Mouse (Mus musculus): ENCODE data around the gene Ebf3.

Gene Ebf3

DNA sequence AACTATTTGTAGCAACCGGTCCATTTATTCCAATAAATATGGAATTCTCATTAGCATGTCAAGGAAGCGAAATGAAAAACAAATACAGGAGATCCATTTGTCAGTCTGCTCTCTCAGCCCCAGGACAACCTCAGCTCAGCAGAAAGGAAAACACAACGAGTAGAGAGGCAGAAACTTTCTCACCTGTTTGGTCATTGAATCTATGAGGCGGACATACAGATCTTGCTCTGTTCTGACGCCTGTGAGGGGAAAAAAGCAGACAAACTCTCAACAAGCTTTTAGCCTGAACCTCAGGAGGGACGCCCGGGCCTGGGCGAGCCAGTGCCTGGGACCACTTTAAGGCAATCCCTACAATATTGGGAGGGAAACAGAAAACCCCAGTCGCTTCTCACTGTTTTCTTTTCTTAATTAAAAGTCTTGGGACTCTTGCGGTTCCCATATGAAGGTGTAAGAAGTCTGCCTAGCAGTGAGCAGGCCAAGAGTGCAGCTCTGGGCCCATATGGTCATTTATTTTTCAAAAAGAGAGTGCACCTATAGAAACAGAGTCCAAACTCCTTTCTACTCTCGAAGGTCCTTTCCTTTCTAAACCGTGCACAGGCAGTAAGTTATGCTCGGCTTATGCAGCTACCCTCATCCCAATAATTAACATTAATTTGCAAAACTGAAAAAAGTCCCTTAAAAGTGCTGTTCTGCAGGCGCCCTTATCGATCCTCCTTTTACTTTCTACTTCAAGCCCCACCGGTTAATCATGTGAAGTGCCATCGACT, 1.9 kb downstream of the Ebf3 start:
- no peak for DNase-seq (ENCODE audit: low read depth, low spot score)

DNA sequence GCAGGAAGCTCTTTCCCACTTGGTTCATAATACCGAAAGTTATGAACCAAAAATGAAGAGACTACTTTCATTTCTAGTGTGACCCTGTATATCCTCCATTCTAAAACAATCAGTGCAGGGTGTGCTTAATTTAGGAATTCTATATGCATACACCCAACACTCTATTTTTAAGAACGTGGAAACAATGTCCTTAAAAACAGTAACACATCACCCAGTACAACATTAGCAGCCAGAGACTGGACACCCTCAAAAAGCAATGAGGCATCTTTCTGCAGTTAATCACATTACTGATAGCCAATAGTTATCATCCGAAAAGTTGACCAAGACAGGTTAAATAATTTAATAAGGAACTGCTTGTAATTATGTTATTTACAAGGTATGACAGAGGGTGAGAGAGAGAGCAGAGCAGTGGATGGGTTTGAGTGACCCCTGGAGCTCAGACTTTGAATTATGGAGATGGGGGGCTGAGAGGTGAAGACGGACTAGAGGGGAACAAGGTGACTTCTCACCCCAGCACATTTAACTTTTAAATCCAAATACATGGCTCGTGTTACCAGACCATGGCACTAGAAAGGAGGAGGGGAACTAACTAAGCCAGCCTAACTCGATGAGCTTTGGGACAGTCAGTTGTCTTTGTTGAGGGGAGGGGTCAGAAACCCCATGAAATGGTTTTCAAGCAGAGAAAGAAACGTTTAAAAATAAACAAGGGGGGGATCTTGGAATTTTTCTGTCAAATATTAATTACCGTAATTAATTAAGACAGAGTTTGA, 2.7 kb downstream of the Ebf3 start:
- no peak for DNase-seq (ENCODE audit: low read depth, low spot score)

DNA sequence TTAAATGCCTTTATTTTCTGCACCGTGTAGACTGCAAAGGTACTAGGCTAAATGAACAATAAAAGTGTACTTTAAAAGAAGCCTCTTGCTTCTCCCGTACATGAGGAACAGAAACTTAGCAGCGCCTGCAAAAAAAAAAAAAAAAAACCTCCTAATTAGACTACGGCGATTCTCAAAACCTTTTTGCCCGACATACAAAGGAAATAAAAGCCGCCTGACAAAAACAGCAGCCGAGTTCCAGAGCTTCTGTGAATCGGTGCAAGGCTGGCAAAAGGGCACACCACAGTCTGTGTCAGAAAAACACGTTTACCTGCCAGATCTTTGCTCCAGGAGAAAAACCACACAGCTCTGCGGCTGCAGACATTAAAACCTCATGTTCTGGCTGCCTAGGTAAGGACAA, 3.4 kb downstream of the Ebf3 start:
- DNase-seq (ENCODE audit: low read depth, low spot score), result no peak

DNA sequence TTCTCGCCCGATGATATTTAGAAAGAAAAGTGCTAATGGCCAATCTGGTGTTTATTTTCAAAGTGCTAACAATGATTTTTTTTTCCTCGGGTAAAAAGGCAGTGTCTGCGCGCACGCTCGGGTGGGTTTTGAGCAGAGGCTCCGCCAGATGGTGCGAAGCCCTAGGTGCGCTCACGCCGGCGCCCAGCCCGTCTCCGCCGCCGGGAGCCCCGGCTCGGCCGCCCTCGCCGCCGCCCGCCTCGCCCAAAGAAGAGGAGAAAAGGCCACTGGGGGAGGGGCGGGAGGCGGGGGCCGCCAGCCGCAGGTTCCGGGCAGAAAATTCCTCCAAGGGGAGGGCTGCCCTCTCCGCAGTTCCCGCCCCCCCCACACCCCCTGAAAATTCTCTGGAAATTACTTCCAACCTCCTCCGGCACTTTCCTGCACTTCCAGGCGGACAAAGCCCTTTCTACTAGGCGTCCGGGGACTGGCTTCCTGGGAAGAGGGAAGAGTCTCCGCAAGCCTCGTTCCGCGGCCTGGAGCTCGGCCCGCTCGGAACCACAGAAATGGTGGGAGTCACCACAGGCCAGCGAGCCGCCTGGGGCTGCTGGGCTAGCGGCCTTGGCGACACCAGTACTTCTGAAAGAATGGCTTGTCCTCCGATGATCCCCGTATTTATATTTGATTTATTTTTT, 4.0 kb downstream of the Ebf3 start:
- no peak for DNase-seq (ENCODE audit: low read depth, low spot score)

DNA sequence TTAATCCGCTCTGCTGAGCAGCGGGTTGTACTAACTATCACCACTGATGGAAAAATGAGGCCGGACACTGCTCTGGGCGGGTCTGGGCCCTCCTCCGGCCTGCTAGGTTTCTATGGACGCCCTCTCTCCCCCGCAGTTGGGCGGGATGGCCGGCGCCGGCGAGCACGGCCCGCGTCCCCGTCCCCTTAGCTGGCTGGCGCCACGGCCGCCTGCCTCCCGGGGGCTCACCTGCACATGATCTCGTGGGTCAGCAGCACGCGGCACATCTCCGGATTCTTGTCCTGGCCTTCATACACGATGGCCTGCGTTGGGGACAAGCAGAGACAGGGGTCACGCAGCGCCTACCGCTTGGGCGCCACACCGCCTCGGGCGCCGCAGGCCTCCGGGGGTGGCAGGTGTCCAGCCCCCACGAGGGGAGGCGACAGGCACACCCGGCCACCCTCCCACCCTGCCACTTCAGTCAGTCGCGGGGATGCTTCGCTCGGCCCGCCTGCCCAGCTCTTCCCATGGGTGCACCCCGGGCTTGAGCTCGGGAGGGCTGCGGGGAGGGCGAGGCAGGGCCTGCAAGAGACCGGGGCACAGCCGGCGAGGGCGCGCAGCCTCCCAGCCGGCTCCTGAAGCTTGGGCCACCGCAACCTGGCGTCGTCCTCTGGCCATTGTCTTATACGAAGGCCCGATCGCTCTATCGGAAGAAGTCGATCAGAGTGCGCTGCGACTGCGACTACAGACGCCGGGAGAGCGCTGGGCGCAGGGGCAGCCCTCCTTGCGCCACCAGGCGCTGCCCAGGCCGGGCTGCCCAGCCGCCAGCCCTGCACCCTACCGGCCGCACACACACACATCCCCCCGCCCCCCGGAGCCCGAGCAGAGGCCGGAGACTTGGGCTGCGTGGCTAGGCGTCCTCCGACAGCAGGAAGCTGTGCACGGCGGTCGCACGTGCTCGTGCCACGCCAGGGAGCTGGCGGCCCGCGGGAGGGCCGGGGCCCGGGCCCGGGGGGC, 4.9 kb downstream of the Ebf3 start:
- no peak for DNase-seq (ENCODE audit: low read depth, low spot score)

DNA sequence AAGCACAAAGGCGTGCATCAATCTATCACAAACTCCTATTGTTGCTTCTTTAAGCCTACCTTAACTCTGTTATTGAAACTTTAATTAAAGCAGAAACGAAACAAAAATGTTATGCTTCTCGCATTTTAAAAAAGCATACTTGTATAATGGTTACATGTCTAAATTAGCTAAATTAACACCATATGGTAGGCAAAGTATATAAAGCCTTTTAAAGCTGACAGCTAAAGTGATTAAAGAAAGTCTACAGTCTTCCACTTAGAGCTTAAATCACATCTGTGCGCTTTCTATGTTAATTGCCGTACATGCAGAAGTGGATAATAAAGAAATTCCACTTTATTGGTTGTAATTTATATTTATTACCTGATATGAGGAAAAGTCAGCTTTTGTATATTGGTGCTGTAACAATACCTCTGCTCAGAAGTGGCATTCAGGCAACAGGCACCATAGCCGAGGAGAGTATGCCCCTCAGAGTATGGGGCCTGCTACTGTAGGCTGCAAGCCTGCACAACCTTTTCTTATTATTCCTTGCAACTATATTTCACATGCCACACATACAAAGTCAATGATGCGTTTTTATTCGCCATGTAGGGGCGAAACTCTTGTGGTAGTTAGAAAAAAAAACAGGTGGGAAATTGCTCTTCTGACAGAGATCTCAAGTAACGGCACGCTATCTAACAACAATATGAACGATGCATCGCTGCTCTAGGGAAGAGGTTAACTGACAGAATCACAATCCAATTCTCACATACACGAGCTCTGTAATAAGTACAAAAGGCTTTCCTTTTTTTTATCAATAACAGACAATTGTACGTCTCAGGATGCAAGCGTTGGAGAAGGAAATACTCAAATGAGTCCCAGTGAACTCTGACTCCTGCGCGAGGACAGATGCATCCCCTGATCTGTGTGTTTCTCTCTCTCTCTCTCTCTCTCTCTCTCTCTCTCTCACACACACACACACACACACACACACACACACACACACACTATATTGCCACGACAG, 5.9 kb downstream of the Ebf3 start:
- no peak for DNase-seq (ENCODE audit: low read depth, low spot score)

DNA sequence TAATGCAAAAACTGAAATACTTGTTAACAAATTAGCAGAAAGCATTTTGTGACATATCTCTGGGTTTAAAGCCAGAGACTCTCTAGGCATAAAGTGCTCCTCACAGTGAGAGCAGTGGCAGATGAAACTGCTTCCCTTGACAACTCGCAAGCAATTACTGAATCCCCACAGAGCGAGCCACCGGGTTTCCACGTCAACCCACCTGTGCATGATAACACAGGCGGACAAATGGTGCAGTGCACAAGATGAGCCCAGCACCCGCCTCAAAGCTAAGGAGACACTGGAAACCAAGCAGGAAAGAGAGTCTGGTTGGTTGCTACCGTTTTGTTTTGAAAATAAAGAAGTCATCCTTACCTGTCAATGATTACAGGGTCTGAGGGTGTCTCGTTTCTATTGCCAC, 7.1 kb downstream of the Ebf3 start:
- DNase-seq (ENCODE audit: low read depth, low spot score), result no peak

DNA sequence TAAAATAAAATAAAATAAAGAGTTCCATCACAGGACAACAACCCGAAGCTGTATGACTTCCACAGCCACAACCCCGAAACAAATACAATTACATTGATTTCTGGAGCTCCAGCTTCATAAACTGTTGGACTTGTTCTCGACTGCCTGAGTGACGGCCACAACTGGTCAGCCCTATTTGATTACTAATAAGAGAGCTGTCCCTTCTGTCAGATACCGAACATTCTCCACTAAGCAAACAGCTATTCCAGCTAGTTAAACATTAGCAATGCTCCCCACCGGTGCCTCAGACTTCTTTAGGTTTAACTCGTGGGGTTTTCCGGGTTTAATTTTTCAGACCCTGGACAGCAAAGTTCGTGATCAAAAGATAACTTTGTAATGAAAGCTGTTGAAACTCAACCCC, 8.1 kb downstream of the Ebf3 start:
- DNase-seq (ENCODE audit: low read depth, low spot score), result no peak

DNA sequence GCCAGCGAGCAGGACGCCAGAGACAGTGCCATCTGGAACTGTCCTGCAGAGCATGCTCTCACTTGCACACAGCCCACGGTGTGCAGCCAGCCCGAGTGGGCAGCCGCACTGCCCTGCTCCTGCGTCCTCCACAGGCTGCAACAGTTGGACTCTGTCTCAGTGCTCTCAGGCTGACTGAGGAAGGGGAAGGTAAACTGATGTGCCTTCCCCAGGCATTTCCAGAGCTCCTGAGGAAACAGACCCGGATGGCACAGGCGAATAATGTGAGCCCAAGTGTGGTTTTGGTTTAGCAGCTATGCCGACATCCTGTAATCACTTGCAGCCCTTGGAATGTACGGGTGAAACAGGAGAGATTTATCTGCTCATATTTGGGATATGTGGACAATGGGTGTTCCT, 10.5 kb downstream of the Ebf3 start:
- DNase-seq (ENCODE audit: low read depth, low spot score), result no peak

DNA sequence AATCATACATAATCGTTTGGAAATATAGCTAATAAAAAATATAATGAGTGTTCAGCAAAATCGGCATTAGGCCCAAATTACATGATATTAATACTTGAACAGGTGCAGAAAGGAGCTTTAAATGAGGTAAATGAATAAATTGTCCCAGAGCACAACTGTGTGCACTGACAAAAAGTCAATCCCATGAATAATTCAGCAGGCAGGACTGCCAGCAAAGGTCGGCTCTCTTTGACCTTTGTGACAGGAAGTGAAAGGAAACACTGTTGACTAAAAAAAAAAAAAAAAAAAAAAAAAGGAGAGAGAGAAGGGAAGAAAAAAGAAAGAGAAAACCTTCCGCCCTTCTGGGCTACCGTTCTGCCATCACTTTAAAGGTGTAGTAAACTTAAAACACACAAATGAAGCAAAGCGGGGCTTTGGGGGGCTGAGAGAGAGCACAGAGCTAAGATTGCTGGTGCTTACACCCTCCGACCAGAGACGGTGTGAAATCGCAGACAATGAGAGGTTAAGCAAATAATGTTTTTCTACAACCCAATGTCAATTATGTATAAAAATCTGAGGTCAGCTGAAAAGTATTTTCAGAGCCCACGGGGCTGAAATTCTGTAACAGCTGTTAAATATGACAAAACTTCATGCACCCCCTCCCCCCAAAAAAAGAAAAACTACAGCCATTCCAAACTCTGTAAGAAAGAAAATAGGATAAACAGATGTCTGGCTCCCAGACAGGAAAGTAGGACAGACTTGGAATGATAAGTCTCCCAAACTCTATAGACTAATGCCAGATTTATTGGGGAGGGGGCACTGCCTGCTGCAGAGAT, 11.1 kb downstream of the Ebf3 start:
- DNase-seq (ENCODE audit: low read depth, low spot score), result no peak

DNA sequence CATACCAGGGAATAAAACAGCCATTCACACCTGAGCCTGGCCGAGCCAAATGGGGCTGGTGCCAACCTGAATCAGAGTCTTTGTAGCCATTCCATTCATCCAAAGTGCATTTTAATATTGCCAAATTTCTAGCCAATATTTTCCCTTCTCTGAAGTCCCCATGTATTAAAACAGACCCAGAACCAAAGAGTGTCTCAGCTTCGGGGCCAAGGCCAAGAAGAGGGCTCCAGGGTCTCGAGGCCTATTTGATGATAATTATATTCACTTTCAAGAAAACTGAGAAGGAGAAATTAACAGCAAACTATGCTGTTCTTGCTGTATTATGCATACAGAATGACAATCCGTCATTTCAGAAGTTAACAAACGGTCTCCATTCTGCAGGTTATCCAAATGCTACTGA, 12.1 kb downstream of the Ebf3 start:
- no peak for DNase-seq (ENCODE audit: low read depth, low spot score)

DNA sequence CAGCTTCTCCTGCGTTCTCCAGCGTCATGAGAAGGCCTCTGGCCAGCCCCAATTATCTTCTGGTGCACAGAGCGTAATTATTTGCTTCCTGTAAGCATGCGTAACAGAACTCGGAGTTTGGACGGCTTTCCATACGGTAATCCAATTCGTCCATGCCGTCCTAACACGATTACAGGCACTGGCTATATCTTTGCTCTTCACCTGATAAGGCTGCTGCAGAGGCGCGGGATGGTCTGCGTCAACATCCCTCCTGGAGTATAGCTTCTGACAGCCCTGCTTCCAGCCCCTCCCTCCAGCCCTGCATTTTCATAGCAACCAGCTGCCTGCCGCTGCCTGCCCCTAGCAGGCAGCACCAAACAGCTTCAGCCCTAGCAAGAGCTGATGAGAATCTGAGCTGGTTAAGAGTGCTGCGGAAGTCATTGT, 12.9 kb downstream of the Ebf3 start:
- no peak for DNase-seq (ENCODE audit: low read depth, low spot score)

DNA sequence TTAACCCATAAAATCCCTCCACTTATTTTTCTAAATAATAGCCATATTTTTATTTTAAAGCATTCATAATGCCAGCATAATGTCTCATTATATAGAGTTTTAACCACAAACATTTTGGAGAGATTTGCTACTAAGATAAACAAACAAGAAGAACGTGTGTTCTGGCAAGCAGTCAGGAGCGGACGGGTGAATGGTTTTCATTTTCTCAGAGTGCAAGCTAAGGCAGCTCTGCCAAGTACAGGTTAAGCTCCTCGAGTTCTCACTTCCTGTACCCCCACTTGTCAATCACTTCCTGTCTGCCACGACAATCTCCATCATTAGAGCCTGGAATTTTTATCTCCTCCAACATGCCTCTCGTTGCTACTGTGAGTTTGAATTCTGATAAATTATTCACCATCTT, 13.4 kb downstream of the Ebf3 start:
- no peak for DNase-seq (ENCODE audit: low read depth, low spot score)

DNA sequence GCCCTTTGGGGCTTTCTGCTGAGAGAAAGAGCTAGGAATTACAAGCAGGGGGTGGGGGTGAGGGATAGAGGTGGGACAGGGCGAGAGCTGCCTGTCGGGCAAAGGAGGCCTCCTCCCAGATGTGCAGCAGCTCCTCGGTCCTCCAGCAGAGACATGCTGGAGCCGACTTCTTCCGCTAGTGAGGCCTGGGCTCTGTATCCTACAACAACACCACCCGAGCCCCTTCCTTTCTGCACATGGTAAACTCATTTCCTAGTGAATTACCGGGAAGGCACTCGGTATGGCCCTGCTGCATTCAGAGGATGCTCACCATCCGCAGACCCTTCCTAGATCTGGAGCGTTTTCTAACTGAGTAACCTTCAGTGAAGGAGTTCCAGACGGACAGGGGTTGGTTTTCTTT, 14.1 kb downstream of the Ebf3 start:
- no peak for DNase-seq (ENCODE audit: low read depth, low spot score)

DNA sequence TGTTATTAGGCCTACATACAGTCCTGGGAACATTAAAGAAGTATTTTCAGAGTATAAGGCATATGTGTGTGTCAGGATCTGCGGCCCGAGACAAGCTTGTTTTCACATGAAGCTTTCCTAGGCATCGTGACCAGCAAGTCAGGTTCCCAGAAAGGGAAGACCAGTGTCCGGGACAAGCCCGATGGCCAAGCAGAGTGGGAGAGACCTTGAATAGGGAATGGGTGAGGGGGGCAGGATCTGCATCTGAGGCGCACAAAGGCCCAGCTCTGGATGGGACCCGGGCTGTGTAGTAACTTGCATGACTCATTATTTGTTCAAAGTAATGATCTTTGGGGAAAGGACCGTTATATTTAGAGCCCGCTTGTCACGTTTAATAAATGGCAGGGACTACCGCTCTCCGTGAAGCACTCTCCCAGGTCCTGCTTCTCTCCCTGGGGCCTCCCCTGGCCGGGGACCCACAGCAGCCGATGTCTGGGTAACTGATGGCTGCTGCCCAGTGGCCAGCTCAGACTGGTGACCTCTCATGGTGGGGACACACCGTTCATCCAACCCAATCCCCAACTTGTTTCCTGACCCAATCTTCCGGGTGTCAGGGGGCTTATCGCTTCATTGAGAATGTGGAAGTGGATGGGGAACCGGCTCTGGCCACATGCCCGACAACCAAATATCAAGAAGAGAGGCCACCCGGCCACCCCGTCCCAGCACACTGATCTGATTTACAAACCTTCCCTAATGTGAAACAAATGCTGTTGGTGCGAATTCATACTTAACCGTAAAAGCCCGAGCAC, 16.5 kb downstream of the Ebf3 start:
- DNase-seq (ENCODE audit: low read depth, low spot score), result no peak

DNA sequence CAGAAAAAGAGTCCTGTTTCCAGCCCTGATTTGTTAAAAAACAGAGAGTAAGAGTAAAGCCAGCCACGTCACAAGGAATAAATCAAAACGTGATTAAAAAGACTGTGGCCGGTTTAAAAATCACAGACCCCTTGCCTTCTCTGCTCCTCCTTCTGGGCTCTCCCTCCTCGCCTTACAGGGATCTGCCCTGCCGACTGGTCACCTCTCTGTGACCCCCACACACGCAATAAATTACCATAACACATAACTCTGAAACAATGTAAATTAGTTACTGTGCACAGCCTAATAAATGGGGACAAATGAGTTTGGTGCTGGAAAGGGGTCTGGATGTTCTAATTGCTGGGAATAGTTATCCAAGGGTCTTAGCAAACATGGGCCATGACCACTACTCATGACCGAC, 17.1 kb downstream of the Ebf3 start:
- no peak for DNase-seq (ENCODE audit: low read depth, low spot score)

DNA sequence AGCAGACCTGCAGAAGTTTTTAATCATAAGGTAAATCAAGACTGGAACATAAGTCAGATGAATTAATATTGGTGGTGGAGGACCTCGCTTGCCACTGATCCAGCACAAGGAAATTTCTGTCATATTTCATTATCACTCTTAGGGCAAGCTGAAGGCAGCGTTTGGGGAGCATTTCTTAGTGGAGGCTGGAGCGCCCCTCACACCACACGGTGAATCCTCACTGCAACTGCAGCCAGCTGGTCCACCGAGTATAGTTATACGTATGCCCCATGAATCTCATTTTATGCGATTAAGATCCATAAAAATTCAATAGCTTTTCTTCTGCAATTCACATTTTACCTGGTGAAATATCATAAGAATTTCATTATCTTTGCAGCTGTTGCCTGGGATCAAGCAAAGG, 18.6 kb downstream of the Ebf3 start:
- no peak for DNase-seq (ENCODE audit: low read depth, low spot score)

DNA sequence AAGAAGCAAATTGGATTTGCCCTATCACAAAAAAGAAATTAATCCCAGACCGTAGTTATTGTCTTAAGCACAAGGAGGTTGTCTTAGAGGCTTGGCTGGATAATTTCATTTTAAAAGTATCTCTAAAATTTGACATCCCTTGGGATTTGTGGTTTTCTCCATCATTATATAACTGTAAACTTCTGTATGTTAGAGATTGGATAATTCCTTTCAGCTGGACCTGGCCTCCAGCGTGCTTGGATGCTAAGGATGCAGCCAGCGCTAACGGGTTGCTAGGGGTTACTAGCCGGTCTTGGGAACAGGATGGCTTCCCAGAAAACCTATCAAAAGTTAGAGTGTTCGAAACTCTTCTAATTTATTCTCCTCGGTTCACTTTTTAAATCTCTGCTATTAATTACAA, 19.8 kb downstream of the Ebf3 start:
- no peak for DNase-seq (ENCODE audit: low read depth, low spot score)
